Mouse (Mus musculus) right cerebral cortex, postnatal 14 days (tissue): ENCODE results near the gene Ccdc146.
A peak's percentile ranks its signal among the peaks of the same experiment; 100 is the strongest.

Experiments
- DNase-seq: peaks from one replicate; pipeline ENCODE4 v3.0.0; 2022

Ccdc146 gene

GRCm38 (mm10) chr5:21424614-21425602 is at the start of gene Ccdc146, which contains the start of gene Fam185a:
Gene Ccdc146, minus strand, starts transcription at chr5:21424677.
Gene Fam185a, plus strand, starts transcription at chr5:21424958.
- DNase-seq = peak; percentile 84

DNA sequence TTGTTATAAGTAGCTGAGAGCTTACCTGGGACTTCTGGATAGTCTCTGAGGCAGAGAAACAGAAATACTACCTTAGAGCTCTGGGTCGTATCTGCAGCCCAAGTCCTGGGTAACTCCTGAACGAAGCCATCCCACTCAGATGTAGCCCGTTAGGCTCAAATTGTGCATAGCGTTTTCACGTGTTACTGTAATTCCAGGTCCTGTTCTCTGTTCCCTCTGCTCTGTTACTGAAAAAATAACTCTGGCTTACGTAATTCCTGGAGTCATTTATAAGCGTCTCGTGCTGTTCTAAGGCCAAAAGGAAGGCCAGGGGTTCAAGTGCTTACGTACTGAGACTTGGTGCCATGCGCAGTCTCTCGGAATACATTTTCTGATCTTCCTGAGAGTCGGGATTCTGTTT is 43.6 kb upstream of the Ccdc146 start:
- no peak for DNase-seq

DNA sequence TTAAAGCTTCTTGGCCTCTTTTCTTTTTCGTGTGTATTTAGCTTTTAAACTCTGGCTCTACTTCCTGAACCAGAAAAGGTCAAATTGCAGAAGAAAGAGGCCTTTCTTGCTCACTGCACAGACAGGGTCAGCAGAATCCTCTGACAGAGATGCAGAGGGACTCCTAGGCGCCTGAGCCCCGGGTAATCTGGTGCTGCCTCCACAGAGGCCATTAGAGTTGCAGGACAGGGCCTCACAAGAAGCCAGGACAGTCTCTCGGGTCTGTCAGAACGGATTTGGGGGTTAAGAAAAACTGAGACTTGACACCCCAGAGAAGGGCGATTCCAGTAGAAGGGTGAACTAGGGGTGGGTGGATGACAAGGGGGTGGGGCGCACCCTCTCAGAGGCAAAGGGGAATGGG is 42.9 kb upstream of the Ccdc146 start:
- DNase-seq = no peak

DNA sequence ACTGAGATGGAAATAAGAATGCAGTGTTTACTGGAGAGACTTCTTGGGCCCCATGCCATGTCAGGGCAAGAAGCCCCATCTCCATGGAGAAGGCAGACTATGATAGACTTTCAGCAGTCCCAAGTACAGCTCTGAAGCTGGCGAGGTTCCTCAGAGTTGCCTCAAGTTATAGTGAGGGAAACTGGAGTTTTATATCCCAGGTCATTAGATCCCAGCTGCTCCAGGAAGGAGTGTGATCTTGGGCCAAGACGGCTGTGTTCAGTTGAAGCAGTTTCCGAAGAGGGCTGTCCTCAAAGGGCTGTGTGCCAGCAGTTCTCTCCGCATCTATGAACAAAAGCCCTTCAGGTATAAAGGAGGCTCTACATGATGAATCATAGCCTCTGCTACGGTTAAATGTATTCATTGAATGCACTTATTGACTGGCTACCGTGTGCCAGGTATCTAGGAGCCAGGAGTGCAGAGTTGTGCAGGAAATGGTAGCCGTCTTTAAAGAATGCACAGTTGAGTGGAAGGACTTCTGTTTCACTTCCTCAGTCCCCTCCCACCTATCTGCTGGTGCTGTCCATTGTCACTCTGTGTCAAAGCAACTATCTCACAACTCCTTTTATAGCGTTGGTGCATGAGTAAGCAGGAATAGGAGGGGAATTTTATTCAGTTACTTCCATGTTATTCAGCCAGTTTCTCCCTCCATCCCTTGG is 16.5 kb upstream of the Ccdc146 start:
- DNase-seq = no peak

DNA sequence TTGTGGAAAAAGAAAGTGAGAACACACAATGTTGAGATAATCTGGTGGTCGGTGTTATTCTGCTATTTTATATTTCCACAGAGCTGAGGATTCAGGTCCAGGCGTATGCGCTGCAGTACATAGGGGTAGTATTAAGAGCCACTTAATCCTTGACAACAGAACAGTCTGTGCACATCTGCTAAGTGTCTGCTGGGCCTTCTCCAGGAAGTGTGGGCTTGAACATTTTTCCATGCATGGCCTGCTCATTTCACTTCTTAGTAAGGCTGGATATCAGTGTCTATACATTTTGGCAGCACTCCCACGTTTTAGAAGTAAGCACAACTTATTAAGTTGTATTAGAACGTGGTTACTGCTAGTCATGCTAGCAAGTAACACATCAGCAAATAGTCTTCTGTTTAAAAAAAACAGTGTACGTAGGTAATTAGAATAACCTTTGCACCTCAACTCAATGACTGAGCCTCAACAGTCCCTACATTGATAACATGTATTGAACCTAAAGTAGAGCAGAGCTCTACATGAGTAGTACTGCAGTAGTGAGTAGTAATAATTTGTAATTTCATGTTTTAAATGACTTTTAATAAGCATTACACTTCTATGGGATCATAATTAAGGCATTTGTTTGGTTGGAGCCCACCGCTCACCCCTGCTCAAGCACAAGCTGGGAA is 15.1 kb upstream of the Ccdc146 start:
- no peak for DNase-seq

- no peak for DNase-seq
These were observed 14.0 kb upstream of the Ccdc146 start for GRCm38 (mm10) chr5:21438428-21438827.

DNA sequence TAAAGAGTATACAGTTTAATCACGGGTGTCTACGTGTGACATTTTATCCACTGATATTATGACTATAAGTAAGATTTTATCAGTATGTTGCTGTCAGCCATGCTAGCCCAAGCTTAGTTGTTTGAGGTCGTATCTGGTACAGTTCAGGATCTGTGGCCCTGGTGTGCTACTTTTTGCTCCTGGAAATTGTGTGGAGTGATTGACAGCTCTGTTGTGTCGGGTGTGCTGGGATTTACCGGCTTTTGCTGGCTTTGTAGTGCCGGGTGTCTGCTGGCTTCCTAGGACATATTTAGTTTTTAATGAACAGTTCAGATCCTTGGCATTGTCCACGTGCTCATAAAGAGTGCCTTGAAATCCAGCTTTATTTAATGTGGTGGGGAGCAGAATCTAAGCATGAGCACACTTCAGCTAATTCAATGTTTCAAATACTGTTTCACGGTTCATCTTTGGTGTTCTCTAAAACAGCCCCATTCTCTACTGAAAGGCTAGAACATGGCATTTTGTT is 12.0 kb upstream of the Ccdc146 start:
- DNase-seq = no peak

- DNase-seq = no peak
These were observed 9.9 kb upstream of the Ccdc146 start for GRCm38 (mm10) chr5:21434148-21434929.

DNA sequence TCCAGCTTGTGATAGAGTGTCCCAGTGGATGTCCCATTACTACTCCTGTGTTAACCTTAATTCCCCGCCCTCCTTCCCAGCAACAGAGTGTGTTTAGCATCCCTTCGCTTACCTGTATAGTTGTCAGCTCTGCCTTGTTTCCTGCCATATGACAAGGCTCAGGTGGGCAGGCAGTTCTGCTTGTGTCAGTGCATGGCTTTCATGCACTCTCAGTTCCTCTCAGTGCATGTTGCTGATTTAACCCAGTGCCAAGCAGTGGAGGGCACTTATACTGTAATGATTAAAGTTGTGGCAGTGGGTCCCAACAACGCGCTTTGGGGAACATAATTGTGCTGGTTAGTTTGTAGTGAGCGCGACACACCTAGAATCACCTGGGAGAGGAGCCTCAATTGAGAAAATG is 2.2 kb upstream of the Ccdc146 start:
- no peak for DNase-seq

- no peak for DNase-seq
These were observed 3.9 kb downstream of the Ccdc146 start for GRCm38 (mm10) chr5:21420609-21421008.

GRCm38 (mm10) chr5:21418613-21419012 is 5.9 kb downstream of the Ccdc146 start:
- DNase-seq = no peak

DNA sequence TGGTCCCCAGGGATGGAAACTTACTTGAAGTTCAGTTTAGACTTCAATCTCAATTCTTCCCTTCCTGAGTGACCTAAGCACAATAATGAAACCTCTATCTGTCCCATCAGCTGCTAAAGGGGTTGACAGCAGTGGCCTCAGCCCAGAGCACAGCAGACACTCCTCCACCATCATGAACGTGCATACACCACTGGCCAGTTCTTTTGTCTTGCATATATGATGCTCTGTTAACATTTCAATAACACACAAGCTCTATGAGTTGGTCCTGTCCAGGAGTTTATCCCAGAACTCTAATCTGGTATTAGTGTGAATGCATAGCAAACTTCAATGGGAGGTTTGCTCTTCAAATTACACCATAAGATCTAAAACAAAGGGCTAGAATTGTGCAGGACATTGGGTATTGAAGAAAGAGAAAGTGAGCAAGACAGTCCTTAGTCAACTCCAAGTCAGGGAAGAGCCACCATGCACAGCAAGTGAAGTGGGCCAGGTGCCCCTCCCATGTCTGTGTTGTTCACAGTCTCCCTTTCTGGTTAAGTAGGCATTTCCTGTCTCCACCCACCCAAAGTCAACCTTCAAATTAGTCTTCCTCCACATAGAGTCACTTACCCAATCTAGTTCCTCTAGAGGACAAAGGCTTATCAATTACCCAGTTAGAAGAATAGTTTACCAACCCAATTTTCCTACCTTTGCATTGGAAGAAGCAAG is 10.2 kb downstream of the Ccdc146 start:
- no peak for DNase-seq

DNA sequence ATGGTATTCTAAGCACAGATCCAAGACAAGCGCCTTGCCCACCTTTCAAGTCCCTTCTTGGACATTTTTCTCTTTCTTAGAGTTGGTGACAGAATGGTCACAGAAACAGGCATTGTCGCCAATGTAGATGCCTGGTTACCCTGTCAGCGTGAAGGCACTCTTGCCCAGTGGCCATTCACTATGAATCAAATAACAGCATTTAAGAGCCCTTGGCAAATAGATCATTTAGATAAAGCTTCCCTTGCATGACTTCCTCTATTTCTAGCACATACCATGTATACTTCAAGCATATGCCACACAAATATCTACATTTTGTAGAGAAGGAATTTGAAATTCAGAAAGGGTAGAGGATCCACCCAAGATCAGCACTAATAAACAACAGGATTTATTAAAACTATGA is 11.2 kb downstream of the Ccdc146 start:
- no peak for DNase-seq

GRCm38 (mm10) chr5:21412056-21412455 is 12.4 kb downstream of the Ccdc146 start:
- no peak for DNase-seq

DNA sequence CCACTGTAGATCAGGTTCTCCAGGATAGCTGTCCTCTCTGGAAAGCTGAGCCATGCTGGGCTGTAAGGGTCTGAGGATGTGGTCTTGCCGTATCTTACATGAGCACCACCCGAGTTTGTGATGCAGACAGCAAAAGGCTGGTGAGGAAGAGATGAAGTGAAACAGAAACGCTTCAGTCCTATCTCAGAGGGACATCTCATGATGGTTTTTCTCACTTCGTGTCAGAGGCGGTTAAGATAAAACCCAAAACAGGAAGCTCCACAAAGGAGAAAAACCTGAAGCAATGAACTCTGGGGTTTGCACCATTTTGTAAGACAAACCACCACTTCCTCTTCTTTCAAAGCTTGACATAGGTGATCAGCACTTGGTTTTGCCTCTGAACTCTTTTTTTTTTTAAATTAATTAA is 13.2 kb downstream of the Ccdc146 start:
- no peak for DNase-seq

- DNase-seq = no peak
These were observed 29.2 kb downstream of the Ccdc146 start for GRCm38 (mm10) chr5:21395205-21395840.

DNA sequence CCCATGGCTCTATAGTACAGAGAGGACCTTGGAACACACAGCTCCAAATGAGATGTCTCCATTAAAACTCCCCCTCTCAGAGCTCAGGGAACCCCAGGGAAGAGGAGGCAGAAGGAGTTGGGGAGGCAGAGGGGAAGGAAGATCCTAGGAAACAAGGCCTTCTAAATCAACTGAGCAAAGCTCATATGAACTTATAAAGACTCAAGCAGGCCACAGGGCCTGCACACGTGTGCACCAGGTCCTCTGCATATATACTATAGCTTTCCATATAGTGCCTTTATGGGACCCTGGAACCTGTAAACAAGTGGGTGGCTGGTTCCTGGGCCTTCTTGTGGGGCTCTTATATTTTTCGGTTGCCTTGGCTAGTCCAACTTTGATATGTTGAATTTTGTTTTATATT is 29.9 kb downstream of the Ccdc146 start:
- no peak for DNase-seq

DNA sequence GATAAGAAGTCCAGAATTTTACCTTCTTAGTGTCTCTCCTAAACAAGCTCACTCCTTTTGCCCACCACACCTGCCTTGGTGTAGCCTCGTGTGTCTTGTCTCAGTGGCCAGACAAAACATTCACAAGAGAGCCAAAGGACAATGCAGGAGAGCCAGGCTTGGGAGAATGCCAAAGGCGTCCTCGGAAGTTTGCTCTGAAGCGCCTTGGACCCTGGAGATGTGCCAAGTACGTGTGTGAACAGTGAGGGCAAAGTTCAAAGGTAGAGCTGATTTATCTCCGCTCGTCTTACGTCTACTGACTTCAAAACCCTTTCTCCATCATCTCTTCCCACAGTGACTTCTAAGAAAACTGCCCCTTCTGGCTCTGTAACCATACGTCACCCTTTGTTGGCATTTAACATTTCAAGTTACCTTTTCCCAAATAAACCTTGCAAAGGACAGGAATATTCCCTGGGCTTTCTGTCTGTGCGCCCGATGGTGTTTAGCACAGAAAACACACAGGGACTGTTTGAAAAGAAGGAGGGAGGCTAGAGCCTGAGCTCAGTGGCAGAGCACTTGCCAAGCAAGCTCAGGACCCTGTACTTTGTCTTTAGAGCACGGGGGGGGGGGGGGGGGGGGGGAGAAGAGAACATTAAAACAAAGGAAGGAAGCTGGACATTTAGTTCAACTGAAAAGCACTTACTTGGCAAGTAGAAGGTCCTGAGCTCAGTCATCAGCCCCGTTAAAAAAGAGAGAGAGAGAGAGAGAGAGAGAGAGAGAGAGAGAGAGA is 32.7 kb downstream of the Ccdc146 start:
- DNase-seq = no peak

- DNase-seq = no peak
These were observed 35.6 kb downstream of the Ccdc146 start for GRCm38 (mm10) chr5:21388855-21389254.

DNA sequence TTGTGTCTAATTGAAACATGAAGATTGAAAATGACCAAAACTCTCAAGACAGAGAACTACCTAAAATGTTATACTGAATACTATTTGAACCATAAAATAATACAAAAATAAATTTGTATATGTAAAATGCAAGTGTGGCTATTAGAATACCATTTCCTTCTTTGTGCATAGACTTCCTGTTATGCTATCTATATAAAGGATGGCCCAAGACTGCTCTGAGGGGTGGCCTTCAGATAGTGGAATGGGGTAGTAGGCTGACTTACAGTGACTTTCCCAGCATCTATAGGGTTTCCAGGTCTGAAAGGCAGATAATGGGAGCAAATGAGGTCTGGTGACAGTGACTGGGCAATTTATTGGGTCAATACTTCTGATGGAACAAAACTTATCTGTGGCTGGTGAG is 37.1 kb downstream of the Ccdc146 start:
- no peak for DNase-seq
